Mouse (Mus musculus) stomach, embryonic 15.5 days (tissue): ENCODE measurements at regions not wholly inside any gene's neighbourhood (a gene's known extent, or its start where the extent isn't known, plus 50 kb on each side); places are given as distances from the start of the nearest gene placed in this dataset.

Source experiments
- ATAC-seq: fragments of 200-750 bp; cut with Nextera tagmentation; 2 replicates; pipeline ENCODE4 v1.8.0; 2017; ENCODE audit warnings: low read depth, moderate number of reproducible peaks, moderate TSS enrichment; ENCODE audit not compliant: insufficient read depth, low FRiP score
- H3K27ac ChIP-seq: fragments of 300-500 bp; sonication (generic); 2 replicates; pipeline ENCODE4 v1.5.1; 2015; ENCODE audit warnings: mild to moderate bottlenecking, inconsistent platforms
- H3K27me3 ChIP-seq: fragments of 300-500 bp; sonication (generic); replicated peaks from 2 replicates; pipeline ENCODE4 v1.6.1; 2015; ENCODE audit warnings: inconsistent platforms
- H3K36me3 ChIP-seq: fragments of 300-500 bp; sonication (generic); 2 replicates; pipeline ENCODE4 v1.6.1; 2015; ENCODE audit warnings: inconsistent platforms
- H3K4me1 ChIP-seq: fragments of 300-500 bp; sonication (generic); 2 replicates; pipeline ENCODE4 v1.6.1; 2015; ENCODE audit warnings: inconsistent platforms
- H3K4me2 ChIP-seq: fragments of 300-500 bp; sonication (generic); 2 replicates; pipeline ENCODE4 v1.6.1; 2015; ENCODE audit warnings: mild to moderate bottlenecking, inconsistent platforms
- H3K4me3 ChIP-seq: fragments of 300-500 bp; sonication (generic); replicated peaks from 2 replicates; pipeline ENCODE4 v1.5.1; 2015; ENCODE audit warnings: inconsistent platforms
- H3K9ac ChIP-seq: fragments of 300-500 bp; sonication (generic); 2 replicates; pipeline ENCODE4 v1.6.1; 2015; ENCODE audit warnings: inconsistent platforms
- H3K9me3 ChIP-seq: fragments of 300-500 bp; sonication (generic); 2 replicates; pipeline ENCODE4 v1.6.1; 2016; ENCODE audit warnings: inconsistent platforms
- WGBS: fragments of 180-500 bp; shearing (Covaris S2); methylation state at CpG from one replicate; pipeline ENCODE4 v1.1.7; 2015; 5-methylcytosine and 5-hydroxymethylcytosine counted together

DNA sequence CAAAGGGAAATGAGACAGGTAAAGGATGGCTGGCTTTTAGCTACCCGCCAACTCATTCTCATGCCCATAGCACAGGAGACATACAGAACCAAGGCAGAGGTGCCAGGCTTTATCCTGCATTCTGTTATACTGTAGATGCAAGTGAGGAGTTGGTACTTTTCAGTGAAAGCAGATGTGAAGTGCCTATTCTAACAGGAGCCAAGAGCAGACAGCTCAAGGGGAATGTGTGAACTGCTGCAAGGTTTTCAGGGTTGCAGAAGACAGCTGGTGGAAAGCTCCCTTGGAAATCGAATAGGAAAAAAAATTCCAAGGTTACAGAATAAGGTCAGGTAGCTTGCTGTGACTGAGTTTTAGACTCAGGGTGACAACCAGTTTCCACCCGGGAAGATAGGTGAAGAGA, 105.7 kb upstream of the Gls start:
- no peak overlapping the region for H3K27ac ChIP-seq
- H3K4me1 ChIP-seq: no peaks in the 10 kb centered on the region
- no peak overlapping the region for H3K9ac ChIP-seq
- H3K9me3 ChIP-seq: no peaks in the 10 kb centered on the region
- no peak for ATAC-seq
- 66% methylated on average over 3 of the region's 3 CpGs for WGBS
- no peaks in the 10 kb centered on the region for H3K36me3 ChIP-seq
- H3K4me2 ChIP-seq: no peak overlapping the region
- no peaks in the 10 kb centered on the region for H3K27me3 ChIP-seq
- H3K4me3 ChIP-seq: no peak overlapping the region

DNA sequence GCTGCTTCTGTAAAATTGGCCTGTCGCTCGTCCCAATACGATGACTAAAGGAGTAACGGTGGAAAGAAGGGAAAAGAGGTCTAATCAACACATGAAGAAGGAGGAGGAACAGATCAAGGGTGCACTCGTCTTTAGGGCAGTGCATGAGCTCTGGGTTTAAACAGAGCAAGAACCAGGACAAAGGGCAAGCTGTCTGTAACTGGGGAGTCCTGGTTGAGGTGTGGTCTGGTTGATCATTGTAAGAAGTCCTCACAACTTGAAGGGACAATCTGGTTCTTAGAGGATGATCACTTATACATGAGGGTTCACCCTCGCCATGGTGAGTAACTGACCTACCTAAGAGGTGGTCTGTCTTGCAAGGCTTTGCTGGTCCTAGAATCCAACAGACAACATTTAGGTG, 105.2 kb upstream of the Gls start:
- Histone ChIP-seq H3K4me1 (no peaks in the 10 kb centered on the region), H3K4me2 (no peak overlapping the region), H3K27ac (no peak overlapping the region), H3K9me3 (no peaks in the 10 kb centered on the region), H3K36me3 (no peaks in the 10 kb centered on the region), H3K9ac (no peak overlapping the region), H3K4me3 (no peak overlapping the region), H3K27me3 (no peaks in the 10 kb centered on the region)
- no peak for ATAC-seq
- WGBS: 77% methylated on average over 6 of the region's 6 CpGs

DNA sequence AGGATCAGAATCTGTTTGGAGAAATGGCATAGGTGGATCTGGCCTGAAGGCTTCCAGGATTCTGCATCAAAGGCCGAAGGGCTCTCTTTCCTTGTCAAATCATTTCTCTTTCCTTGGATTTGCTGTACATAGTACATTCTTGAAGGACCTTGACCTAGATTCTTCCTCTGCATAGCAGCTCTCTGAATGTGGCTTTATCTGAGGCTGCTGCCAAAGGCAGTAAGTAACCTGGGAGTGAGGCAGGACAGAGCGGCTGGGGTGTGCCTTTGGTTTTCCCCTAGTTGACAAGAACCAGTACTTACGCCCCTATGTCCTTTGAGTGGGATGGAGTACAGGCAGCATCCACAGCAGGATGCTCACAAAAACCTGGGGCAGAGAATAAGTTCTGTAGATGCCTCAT, 103.7 kb upstream of the Gls start:
- no peaks in the 10 kb centered on the region for H3K36me3 ChIP-seq
- WGBS: 92% methylated on average over 3 of the region's 3 CpGs
- no peaks in the 10 kb centered on the region for H3K27me3 ChIP-seq
- no peaks in the 10 kb centered on the region for H3K4me1 ChIP-seq
- H3K9ac ChIP-seq: no peak overlapping the region
- no peak for ATAC-seq
- H3K4me2 ChIP-seq: no peak overlapping the region
- H3K4me3 ChIP-seq: no peak overlapping the region
- no peak overlapping the region for H3K27ac ChIP-seq
- no peaks in the 10 kb centered on the region for H3K9me3 ChIP-seq

DNA sequence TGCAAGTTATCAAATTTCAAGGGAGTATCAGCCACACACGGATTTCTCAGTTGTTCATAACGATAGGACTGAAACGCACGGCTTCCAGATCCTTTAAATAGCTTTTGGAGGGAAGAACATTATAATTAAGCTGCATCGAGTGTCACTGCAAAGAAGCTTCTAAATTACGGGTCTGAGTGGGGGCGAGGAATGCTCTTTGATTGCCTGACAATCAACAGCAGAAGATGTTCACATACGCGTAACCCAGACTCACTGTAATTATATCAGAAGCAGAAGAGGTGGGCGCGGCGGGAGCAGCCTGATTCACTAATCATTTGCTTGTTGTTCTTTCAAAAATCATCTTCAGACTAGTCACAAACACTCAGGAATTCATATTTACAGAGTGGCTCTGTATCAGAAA, 99.0 kb upstream of the Gls start:
- Histone ChIP-seq H3K4me1 (no peaks in the 10 kb centered on the region), H3K9me3 (no peaks in the 10 kb centered on the region), H3K4me3 (no peak overlapping the region), H3K36me3 (no peaks in the 10 kb centered on the region), H3K27me3 (no peaks in the 10 kb centered on the region), H3K4me2 (no peak overlapping the region), H3K9ac (no peak overlapping the region), H3K27ac (no peak overlapping the region)
- no peak for ATAC-seq
- WGBS: 67% methylated on average over 12 of the region's 12 CpGs

DNA sequence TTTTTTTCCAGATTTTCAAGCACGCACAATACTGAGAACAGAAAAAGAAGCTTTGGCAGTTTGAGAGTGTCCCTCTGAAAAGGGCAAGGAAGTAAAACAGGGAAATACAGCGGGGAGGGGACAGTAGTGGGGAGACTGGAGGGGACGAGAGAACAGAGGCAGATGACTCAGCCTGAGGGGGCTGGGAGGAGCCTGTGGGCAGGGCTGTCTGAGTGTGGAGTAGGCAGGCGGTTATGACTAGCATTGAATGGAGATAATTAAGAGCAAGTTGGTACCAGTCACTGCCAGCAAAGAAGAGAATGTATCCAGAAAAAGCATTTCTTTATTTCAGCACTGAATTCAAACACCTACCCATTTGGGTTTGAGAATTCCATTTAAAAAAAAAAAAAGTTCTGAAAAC, 98.4 kb upstream of the Gls start:
- Histone ChIP-seq H3K9me3 (no peaks in the 10 kb centered on the region), H3K4me3 (no peak overlapping the region), H3K4me2 (no peak overlapping the region), H3K27ac (no peak overlapping the region), H3K36me3 (no peaks in the 10 kb centered on the region), H3K27me3 (no peaks in the 10 kb centered on the region), H3K4me1 (no peaks in the 10 kb centered on the region), H3K9ac (no peak overlapping the region)
- peak; percentile 66; the same call in 1 of the 2 replicates for ATAC-seq
- 42% methylated on average over 4 of the region's 4 CpGs for WGBS

- 84% methylated on average over 6 of the region's 6 CpGs for WGBS
- no peaks in the 10 kb centered on the region for H3K36me3 ChIP-seq
These were observed 97.5 kb upstream of the Gls start for GRCm38 (mm10) chr1:52330496-52330895.

DNA sequence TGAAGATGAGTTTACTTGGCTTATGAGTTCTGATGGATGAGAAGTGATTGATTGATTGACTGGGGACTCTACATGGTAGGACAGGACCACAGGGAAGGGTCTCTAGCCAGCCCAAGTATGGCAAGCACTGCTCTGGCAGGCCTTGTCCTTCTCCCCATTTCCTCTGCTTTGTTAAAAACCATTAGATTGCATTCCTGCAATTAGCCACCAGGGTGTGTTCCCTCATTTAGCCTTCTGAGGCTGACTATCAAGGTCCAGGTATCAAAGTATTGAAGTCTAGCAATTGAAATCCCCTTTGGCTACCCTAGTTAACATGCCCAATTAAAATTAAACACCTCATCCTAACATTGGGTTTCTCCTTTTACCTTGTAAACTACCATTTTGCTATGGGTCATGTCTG, 95.5 kb upstream of the Gls start:
- no peak overlapping the region for H3K4me2 ChIP-seq
- no peak overlapping the region for H3K4me3 ChIP-seq
- no peaks in the 10 kb centered on the region for H3K4me1 ChIP-seq
- H3K27ac ChIP-seq: no peak overlapping the region
- no peaks in the 10 kb centered on the region for H3K27me3 ChIP-seq
- no peak for ATAC-seq
- no peak overlapping the region for H3K9ac ChIP-seq
- no peaks in the 10 kb centered on the region for H3K9me3 ChIP-seq
- no peaks in the 10 kb centered on the region for H3K36me3 ChIP-seq

More at GRCm38 (mm10) chr1:52330496-52330895, 97.5 kb upstream of the Gls start:
- H3K9me3 ChIP-seq: no peaks in the 10 kb centered on the region
- no peaks in the 10 kb centered on the region for H3K4me1 ChIP-seq
- no peak for ATAC-seq
- no peaks in the 10 kb centered on the region for H3K27me3 ChIP-seq
- H3K27ac ChIP-seq: no peak overlapping the region
- no peak overlapping the region for H3K9ac ChIP-seq
- no peak overlapping the region for H3K4me3 ChIP-seq
- no peak overlapping the region for H3K4me2 ChIP-seq

DNA sequence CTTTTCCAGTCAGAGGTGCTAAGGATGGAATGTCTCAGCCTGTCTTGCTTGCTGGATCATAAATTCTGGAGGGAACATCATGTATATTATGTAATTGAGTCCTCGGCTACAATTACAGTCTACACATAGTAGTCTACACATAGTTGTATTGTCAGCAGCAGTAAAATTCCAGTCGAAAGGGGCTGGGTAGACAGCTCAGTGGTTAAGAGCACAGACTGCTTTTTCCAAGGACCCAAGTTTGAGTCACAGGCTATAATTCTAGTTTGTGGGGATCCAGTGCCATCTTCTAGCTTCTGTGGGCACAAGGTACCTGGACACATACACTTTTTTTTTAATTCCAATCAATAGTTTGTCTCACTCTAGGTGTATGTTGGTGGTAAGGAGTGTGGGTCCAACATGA, 91.3 kb upstream of the Gls start:
- no peak for ATAC-seq
- H3K27ac ChIP-seq: no peak overlapping the region
- no peak overlapping the region for H3K4me3 ChIP-seq
- no peak overlapping the region for H3K9ac ChIP-seq
- H3K27me3 ChIP-seq: no peaks in the 10 kb centered on the region
- no peaks in the 10 kb centered on the region for H3K36me3 ChIP-seq
- 85% methylated on average over 2 of the region's 2 CpGs for WGBS
- no peaks in the 10 kb centered on the region for H3K4me1 ChIP-seq
- H3K4me2 ChIP-seq: no peak overlapping the region
- no peaks in the 10 kb centered on the region for H3K9me3 ChIP-seq

- WGBS: 79% methylated on average over 3 of the region's 3 CpGs
- no peak overlapping the region for H3K4me3 ChIP-seq
These were observed 79.1 kb upstream of the Gls start for GRCm38 (mm10) chr1:52312076-52312633.

GRCm38 (mm10) chr1:52306892-52307291, 73.9 kb upstream of the Gls start:
- Histone ChIP-seq H3K27me3 (no peaks in the 10 kb centered on the region), H3K27ac (no peak overlapping the region), H3K9me3 (no peaks in the 10 kb centered on the region), H3K4me2 (no peak overlapping the region), H3K9ac (no peak overlapping the region), H3K4me1 (no peaks in the 10 kb centered on the region), H3K36me3 (no peaks in the 10 kb centered on the region), H3K4me3 (no peak overlapping the region)
- ATAC-seq: no peak
- WGBS: 63% methylated on average over 6 of the region's 6 CpGs

More at GRCm38 (mm10) chr1:52312076-52312633, 79.1 kb upstream of the Gls start:
- H3K4me2 ChIP-seq: no peak overlapping the region
- ATAC-seq: no peak
- H3K9me3 ChIP-seq: no peaks in the 10 kb centered on the region
- H3K27ac ChIP-seq: no peak overlapping the region
- H3K9ac ChIP-seq: no peak overlapping the region
- H3K36me3 ChIP-seq: no peaks in the 10 kb centered on the region
- no peaks in the 10 kb centered on the region for H3K27me3 ChIP-seq
- H3K4me1 ChIP-seq: no peaks in the 10 kb centered on the region

GRCm38 (mm10) chr1:52305679-52306632, 72.9 kb upstream of the Gls start:
- no peak for ATAC-seq
- H3K4me3 ChIP-seq: no peak overlapping the region
- H3K4me1 ChIP-seq: no peaks in the 10 kb centered on the region
- H3K9ac ChIP-seq: no peak overlapping the region
- H3K27me3 ChIP-seq: no peaks in the 10 kb centered on the region
- H3K27ac ChIP-seq: no peak overlapping the region
- H3K4me2 ChIP-seq: no peak overlapping the region
- no peaks in the 10 kb centered on the region for H3K36me3 ChIP-seq
- WGBS: 80% methylated on average over 18 of the region's 18 CpGs
- H3K9me3 ChIP-seq: no peaks in the 10 kb centered on the region

GRCm38 (mm10) chr1:52302557-52302956, 69.5 kb upstream of the Gls start:
- H3K4me1 ChIP-seq: no peaks in the 10 kb centered on the region
- no peaks in the 10 kb centered on the region for H3K9me3 ChIP-seq
- no peaks in the 10 kb centered on the region for H3K36me3 ChIP-seq
- WGBS: 8% methylated on average over 6 of the region's 6 CpGs
- H3K4me2 ChIP-seq: no peak overlapping the region
- no peak overlapping the region for H3K4me3 ChIP-seq
- no peak overlapping the region for H3K9ac ChIP-seq
- ATAC-seq: no peak
- H3K27me3 ChIP-seq: no peaks in the 10 kb centered on the region
- H3K27ac ChIP-seq: no peak overlapping the region
